Mouse (Mus musculus): ENCODE data around the gene Zmat5. TPM values are rescaled to one million over a fixed set of nuclear protein-coding genes. Genes with fewer than 3 reads are reported as not detected.

Zmat5 gene
- total RNA-seq, 1 experiment from 2014 or later: 55.3 TPM

DNA sequence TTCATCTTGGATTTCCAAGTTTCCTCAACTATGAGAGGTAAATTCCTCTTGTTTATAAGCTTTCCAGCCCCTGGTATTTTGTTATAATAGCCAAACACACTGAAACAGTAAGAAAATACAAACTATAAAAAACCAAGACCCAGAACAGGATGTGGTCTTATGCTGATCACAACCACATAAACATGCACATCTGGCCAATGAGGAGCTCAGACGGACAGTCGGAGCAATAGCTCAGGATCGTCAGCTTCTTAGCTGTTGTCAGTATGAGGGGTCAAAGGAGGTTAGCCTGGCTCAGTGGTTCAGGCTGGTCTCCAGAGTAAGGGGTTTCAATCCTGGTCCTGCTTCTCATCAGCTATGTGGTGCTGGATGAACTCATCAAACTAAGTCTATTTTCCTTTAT is 78.6 kb downstream of the Zmat5 start:
- no peak for DNase-seq

DNA sequence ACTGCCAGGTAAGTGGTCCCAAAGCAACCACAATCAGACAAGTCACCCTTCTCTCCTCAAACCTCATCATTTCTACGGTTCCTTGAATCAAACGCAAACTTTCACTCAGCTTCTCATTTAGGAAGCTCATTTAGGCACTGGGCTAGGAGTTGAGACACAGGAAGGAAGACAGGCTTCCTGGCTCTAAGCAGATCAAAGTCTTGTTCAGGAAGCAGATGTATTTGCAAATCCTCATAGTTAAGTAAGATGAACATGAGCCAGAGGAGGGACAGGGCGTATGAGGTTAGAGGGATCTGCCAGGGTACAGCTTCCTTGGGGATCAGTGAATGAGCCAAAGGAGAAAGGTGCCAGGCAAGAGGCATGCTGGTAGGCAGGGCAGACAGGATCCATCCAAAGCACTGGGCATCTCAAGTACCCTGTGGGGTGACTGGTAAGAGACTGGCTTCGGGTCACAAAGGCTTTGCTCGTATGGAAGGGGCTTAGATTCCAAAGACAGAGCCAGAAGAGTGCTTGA is 80.2 kb downstream of the Zmat5 start:
- no peak for DNase-seq

Other genes with a start within 250 kb of the Zmat5 start
- gene Mtmr3, start 109.8 kb upstream of the Zmat5 start, total RNA-seq (2021): 60.1 and 68.0 TPM in 2 replicates
- gene Gm11032, start 84.6 kb upstream of the Zmat5 start, total RNA-seq (2021): not detected in 2 replicates
- 47.8 and 48.2 TPM in 2 replicates for gene Ascc2, start 66.9 kb upstream of the Zmat5 start, total RNA-seq (2021)
- gene Uqcr10, start 336 bp upstream of the Zmat5 start, total RNA-seq (2021): 790 and 849 TPM in 2 replicates
- gene Cabp7, start 42.1 kb downstream of the Zmat5 start, total RNA-seq (2021): not detected in 2 replicates
- 160 and 207 TPM in 2 replicates for gene Nf2, start 144.9 kb downstream of the Zmat5 start, total RNA-seq (2021)
- gene Nipsnap1, start 169.3 kb downstream of the Zmat5 start, total RNA-seq (2021): 27.5 and 29.2 TPM in 2 replicates
- 33.3 and 36.7 TPM in 2 replicates for gene Thoc5, start 190.6 kb downstream of the Zmat5 start, total RNA-seq (2021)
- 0.88 and 1.1 TPM in 2 replicates for gene Nefh, start 243.4 kb downstream of the Zmat5 start, total RNA-seq (2021)